Mouse (Mus musculus) forebrain, embryonic 15.5 days (tissue): ENCODE measurements at regions not wholly inside any gene's neighbourhood (a gene's known extent, or its start where the extent isn't known, plus 50 kb on each side); places are given as distances from the start of the nearest gene placed in this dataset.
A peak's percentile ranks its signal among the peaks of the same experiment; 100 is the strongest.

Experiments used
- ATAC-seq: fragments of 200-750 bp; cut with Nextera tagmentation; replicated peaks from 2 replicates; pipeline ENCODE4 v1.8.0; 2017; ENCODE audit warnings: mild to moderate bottlenecking, moderate TSS enrichment, moderate library complexity
- H3K27ac ChIP-seq: fragments of 300-500 bp; sonication (generic); replicated peaks from 2 replicates; pipeline ENCODE4 v1.5.1; 2015; ENCODE audit warnings: mild to moderate bottlenecking, inconsistent platforms
- H3K27me3 ChIP-seq: fragments of 300-500 bp; sonication (generic); 2 replicates; pipeline ENCODE4 v1.6.1; 2015; ENCODE audit warnings: inconsistent platforms
- H3K36me3 ChIP-seq: fragments of 300-500 bp; sonication (generic); 2 replicates; pipeline ENCODE4 v1.6.1; 2015; ENCODE audit warnings: mild to moderate bottlenecking, inconsistent platforms
- H3K4me1 ChIP-seq: fragments of 300-500 bp; sonication (generic); 2 replicates; pipeline ENCODE4 v1.6.1; 2015; ENCODE audit warnings: inconsistent platforms
- H3K4me2 ChIP-seq: fragments of 300-500 bp; sonication (generic); replicated peaks from 2 replicates; pipeline ENCODE4 v1.6.1; 2015; ENCODE audit warnings: mild to moderate bottlenecking, inconsistent platforms
- H3K4me3 ChIP-seq: fragments of 300-500 bp; sonication (generic); 2 replicates; pipeline ENCODE4 v1.5.1; 2015; ENCODE audit warnings: mild to moderate bottlenecking, inconsistent platforms
- H3K9ac ChIP-seq: fragments of 300-500 bp; sonication (generic); replicated peaks from 2 replicates; pipeline ENCODE4 v1.6.1; 2015; ENCODE audit warnings: mild to moderate bottlenecking, inconsistent platforms
- H3K9me3 ChIP-seq: fragments of 300-500 bp; sonication (generic); 2 replicates; pipeline ENCODE4 v1.6.1; 2016; ENCODE audit warnings: inconsistent platforms
- WGBS: fragments of 180-500 bp; shearing (Covaris S2); methylation state at CpG from one replicate; pipeline ENCODE4 v1.1.7; 2015; ENCODE audit warnings: mixed read lengths; 5-methylcytosine and 5-hydroxymethylcytosine counted together

DNA sequence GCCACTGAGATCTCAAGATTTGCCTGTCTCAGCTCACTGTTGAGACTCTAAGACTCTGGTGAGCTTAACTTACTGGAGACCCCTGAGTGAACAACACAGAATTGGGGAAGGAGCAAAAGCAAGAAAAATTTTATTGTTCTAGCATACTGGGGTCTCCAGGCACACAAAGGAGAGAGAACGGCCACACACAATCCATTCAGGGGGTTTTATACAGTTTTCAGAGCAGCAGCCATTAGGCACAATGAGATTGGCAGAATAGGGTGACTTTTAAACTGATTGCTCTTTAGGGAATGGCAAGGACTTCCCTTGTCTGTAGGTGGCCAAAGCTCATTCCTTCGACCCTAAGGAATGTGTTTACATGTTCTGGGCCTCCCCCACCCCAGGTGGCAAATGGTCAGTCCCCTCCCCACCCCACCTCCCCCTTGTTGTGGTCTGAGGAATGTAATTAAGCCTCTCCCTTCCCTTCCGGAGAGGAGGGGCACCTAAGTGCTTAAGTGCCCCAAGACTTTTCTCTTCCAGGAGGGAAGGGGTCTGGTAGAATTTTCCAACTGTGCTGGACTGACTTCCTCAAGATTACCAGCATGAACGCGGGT is 315.6 kb downstream of the Etv1 start:
- WGBS: 15% methylated on average over 5 of the region's 5 CpGs
- H3K9ac ChIP-seq: no peak overlapping the region
- H3K36me3 ChIP-seq: no peaks in the 10 kb centered on the region
- no peak for ATAC-seq
- H3K4me1 ChIP-seq: no peaks in the 10 kb centered on the region
- H3K4me3 ChIP-seq: no peak overlapping the region
- H3K27ac ChIP-seq: no peak overlapping the region
- H3K27me3 ChIP-seq: no peaks in the 10 kb centered on the region
- H3K9me3 ChIP-seq: no peaks in the 10 kb centered on the region
- H3K4me2 ChIP-seq: no peak overlapping the region

GRCm38 (mm10) chr12:39123391-39124095 is 344.4 kb downstream of the Etv1 start:
- no peak overlapping the region for H3K4me3 ChIP-seq
- H3K36me3 ChIP-seq: no peaks in the 10 kb centered on the region
- WGBS: 73% methylated on average over 3 of the region's 3 CpGs
- ATAC-seq: no peak
- H3K27ac ChIP-seq: no peak overlapping the region
- H3K9ac ChIP-seq: no peak overlapping the region
- no peaks in the 10 kb centered on the region for H3K9me3 ChIP-seq
- no peaks in the 10 kb centered on the region for H3K4me1 ChIP-seq
- H3K4me2 ChIP-seq: no peak overlapping the region
- H3K27me3 ChIP-seq: no peaks in the 10 kb centered on the region

- no peak overlapping the region for H3K4me2 ChIP-seq
- no peak overlapping the region for H3K4me3 ChIP-seq
- no peaks in the 10 kb centered on the region for H3K27me3 ChIP-seq
- ATAC-seq: no peak
- H3K4me1 ChIP-seq: no peaks in the 10 kb centered on the region
- H3K27ac ChIP-seq: no peak overlapping the region
- H3K9me3 ChIP-seq: no peaks in the 10 kb centered on the region
- H3K9ac ChIP-seq: no peak overlapping the region
- no peaks in the 10 kb centered on the region for H3K36me3 ChIP-seq
- 72% methylated on average over 6 of the region's 6 CpGs for WGBS
These were observed 375.5 kb downstream of the Etv1 start for GRCm38 (mm10) chr12:39154689-39155088.

- no peak overlapping the region for H3K4me3 ChIP-seq
- H3K36me3 ChIP-seq: no peaks in the 10 kb centered on the region
- H3K27me3 ChIP-seq: no peaks in the 10 kb centered on the region
- H3K9ac ChIP-seq: no peak overlapping the region
- H3K27ac ChIP-seq: no peak overlapping the region
- H3K4me2 ChIP-seq: no peak overlapping the region
- H3K9me3 ChIP-seq: no peaks in the 10 kb centered on the region
- 58% methylated on average over 4 of the region's 4 CpGs for WGBS
- H3K4me1 ChIP-seq: no peaks in the 10 kb centered on the region
- no peak for ATAC-seq
These were observed 397.8 kb downstream of the Etv1 start for GRCm38 (mm10) chr12:39176958-39177357.

DNA sequence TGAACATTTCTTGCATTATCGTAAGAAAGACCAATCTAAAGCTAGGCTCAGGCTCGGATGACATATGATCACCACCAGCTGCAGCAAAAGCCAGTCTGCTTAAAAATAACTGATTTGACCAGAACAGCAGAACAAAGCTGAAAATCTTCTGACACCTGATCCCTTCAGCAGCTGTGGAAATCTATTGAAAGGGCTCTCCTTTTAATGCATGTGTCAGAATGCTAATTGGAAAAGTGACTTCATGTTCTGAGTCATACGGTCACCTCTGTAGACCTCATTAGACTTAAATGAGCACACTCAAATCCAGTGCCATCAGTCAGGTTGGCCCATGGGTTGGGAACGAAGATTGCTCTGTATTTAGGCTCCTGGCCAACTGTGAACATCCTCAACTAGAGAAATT is 444.9 kb downstream of the Etv1 start:
- H3K27ac ChIP-seq: no peak overlapping the region
- H3K4me3 ChIP-seq: no peak overlapping the region
- no peaks in the 10 kb centered on the region for H3K9me3 ChIP-seq
- no peak overlapping the region for H3K4me2 ChIP-seq
- 58% methylated on average over 4 of the region's 4 CpGs for WGBS
- H3K4me1 ChIP-seq: no peaks in the 10 kb centered on the region
- no peaks in the 10 kb centered on the region for H3K27me3 ChIP-seq
- H3K36me3 ChIP-seq: no peaks in the 10 kb centered on the region
- no peak overlapping the region for H3K9ac ChIP-seq
- no peak for ATAC-seq

GRCm38 (mm10) chr12:39256605-39257004 is 477.4 kb downstream of the Etv1 start:
- no peak overlapping the region for H3K9ac ChIP-seq
- H3K9me3 ChIP-seq: no peaks in the 10 kb centered on the region
- no peaks in the 10 kb centered on the region for H3K4me1 ChIP-seq
- ATAC-seq: no peak
- no peak overlapping the region for H3K4me2 ChIP-seq
- H3K4me3 ChIP-seq: no peak overlapping the region
- WGBS: 82% methylated on average over 6 of the region's 6 CpGs
- no peaks in the 10 kb centered on the region for H3K27me3 ChIP-seq
- H3K36me3 ChIP-seq: no peaks in the 10 kb centered on the region
- no peak overlapping the region for H3K27ac ChIP-seq

DNA sequence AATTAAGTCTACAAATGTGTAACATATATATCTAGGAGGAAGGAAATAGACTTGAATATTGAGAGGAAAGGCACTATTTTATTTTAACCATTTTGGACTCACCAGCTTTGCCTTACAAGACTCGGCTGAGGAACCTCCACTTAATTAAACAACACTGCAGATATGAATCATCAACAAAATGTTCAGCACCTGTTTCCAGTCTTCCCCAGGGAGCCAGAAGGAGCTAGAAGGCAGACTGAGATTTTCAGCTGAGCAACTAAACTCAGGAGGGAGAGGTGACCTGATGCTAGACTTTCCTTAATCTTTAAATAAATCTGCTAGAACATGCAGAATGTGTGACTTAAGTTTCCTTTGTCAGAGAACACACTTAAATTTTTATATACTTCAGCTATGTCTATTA is 478.4 kb downstream of the Etv1 start:
- Histone ChIP-seq H3K9me3 (no peaks in the 10 kb centered on the region), H3K4me2 (no peak overlapping the region)
- no peak for ATAC-seq

GRCm38 (mm10) chr12:39289676-39290075 is 510.5 kb downstream of the Etv1 start:
- Histone ChIP-seq H3K27ac (no peak overlapping the region), H3K36me3 (no peaks in the 10 kb centered on the region), H3K4me1 (no peaks in the 10 kb centered on the region), H3K9ac (no peak overlapping the region), H3K4me3 (no peak overlapping the region), H3K4me2 (no peak overlapping the region), H3K9me3 (no peaks in the 10 kb centered on the region), H3K27me3 (no peaks in the 10 kb centered on the region)
- WGBS: 80% methylated on average over 2 of the region's 2 CpGs
- ATAC-seq: no peak

More for the DNA sequence above, 478.4 kb downstream of the Etv1 start:
- no peak overlapping the region for H3K9ac ChIP-seq
- H3K4me3 ChIP-seq: no peak overlapping the region
- WGBS: 84% methylated on average over 1 of the region's 1 CpGs
- H3K4me1 ChIP-seq: no peaks in the 10 kb centered on the region
- no peak overlapping the region for H3K27ac ChIP-seq
- H3K36me3 ChIP-seq: no peaks in the 10 kb centered on the region
- H3K27me3 ChIP-seq: no peaks in the 10 kb centered on the region

- H3K9me3 ChIP-seq: no peaks in the 10 kb centered on the region
- 5% methylated on average over 13 of the region's 13 CpGs for WGBS
- H3K27me3 ChIP-seq: no peaks in the 10 kb centered on the region
- no peaks in the 10 kb centered on the region for H3K36me3 ChIP-seq
- H3K4me3 ChIP-seq: no peak overlapping the region
- 0 out of 2 replicates have a peak overlapping the region, but pooled peaks have one; percentile 0 for H3K4me2 ChIP-seq
- peak; percentile 95 for ATAC-seq
- H3K4me1 ChIP-seq: peaks cover 14% of the 10 kb centered on the region
- H3K9ac ChIP-seq: no peak overlapping the region
- peak overlapping the region; percentile 78 for H3K27ac ChIP-seq
These were observed 522.4 kb downstream of the Etv1 start for GRCm38 (mm10) chr12:39301351-39302212.

DNA sequence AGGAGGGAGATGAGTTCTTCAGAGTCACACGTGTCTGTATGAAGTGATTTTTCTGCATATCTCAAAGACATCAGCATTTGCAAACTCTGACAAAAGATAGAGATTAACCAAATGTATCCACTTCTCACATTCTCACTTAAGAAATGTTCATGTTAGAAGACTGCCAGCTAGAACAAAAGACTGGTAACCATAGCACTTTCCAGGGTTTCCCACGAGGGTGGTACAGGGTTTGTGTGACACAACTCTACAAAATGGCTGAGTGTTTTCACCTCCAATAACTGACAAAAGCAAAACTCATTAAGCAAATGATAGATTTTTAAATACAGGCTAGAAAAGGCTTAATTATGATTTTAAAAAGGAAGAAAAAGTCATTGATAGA is 523.0 kb downstream of the Etv1 start:
- Histone ChIP-seq H3K36me3 (no peaks in the 10 kb centered on the region), H3K9ac (no peak overlapping the region), H3K4me2 (no peak overlapping the region), H3K4me1 (peaks cover 14% of the 10 kb centered on the region), H3K9me3 (no peaks in the 10 kb centered on the region), H3K27ac (peak overlapping the region; percentile 78), H3K27me3 (no peaks in the 10 kb centered on the region), H3K4me3 (no peak overlapping the region)
- peak; percentile 32; the same call in 1 of the 2 replicates for ATAC-seq
- WGBS: 22% methylated on average over 2 of the region's 2 CpGs

GRCm38 (mm10) chr12:39307746-39308145 is 528.6 kb downstream of the Etv1 start:
- no peak for ATAC-seq
- H3K36me3 ChIP-seq: no peaks in the 10 kb centered on the region
- no peak overlapping the region for H3K9ac ChIP-seq
- no peak overlapping the region for H3K4me2 ChIP-seq
- no peaks in the 10 kb centered on the region for H3K27me3 ChIP-seq
- H3K27ac ChIP-seq: no peak overlapping the region
- WGBS: 71% methylated on average over 1 of the region's 1 CpGs
- H3K9me3 ChIP-seq: no peaks in the 10 kb centered on the region
- H3K4me3 ChIP-seq: no peak overlapping the region
- H3K4me1 ChIP-seq: no peaks in the 10 kb centered on the region

DNA sequence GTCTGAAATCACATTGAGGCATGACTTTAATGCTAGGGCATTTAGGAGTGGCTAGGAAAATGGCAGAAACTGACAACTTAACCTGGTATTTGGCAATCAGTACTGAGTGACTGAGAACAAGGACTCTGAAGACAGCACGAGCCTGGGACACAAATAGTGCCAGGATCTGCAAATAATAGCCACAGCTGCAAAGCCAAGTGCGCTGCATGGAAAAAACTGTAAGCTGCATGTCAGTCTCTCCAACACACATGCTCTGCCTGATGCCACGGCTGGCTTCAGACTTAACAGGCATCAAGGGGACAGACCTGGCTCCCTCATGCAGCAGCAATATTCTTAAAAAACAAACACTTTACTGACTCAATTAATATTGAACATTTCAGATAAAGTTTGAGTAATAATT is 530.7 kb downstream of the Etv1 start:
- Histone ChIP-seq H3K4me3 (no peak overlapping the region), H3K9ac (no peak overlapping the region), H3K4me2 (no peak overlapping the region), H3K36me3 (no peaks in the 10 kb centered on the region), H3K9me3 (no peaks in the 10 kb centered on the region), H3K27ac (no peak overlapping the region), H3K27me3 (no peaks in the 10 kb centered on the region), H3K4me1 (no peaks in the 10 kb centered on the region)
- 39% methylated on average over 3 of the region's 3 CpGs for WGBS
- ATAC-seq: peak; percentile 55; the same call in 1 of the 2 replicates
